Mouse (Mus musculus): ENCODE data around the gene Meis2. TPM values are rescaled to one million over a fixed set of nuclear protein-coding genes. Genes with fewer than 3 reads are reported as not detected.

Meis2 gene
- polyA plus RNA-seq, 1 experiment from 2014 or later = 52.8 TPM

GRCm38 (mm10) chr2:116047365-116047764 is 18.3 kb downstream of the Meis2 start:
- Histone ChIP-seq H3K4me2 (ENCODE audit: low read length) (peak overlapping the region; percentile 23; the same call in 1 of the 2 replicates), H3K9me3 (replicated peaks; ENCODE audit: low read length) (no peaks in the 10 kb centered on the region), H3K27ac (peak overlapping the region; percentile 42; the same call in 1 of the 2 replicates), H3K36me3 (ENCODE audit: insufficient read depth, low read length) (0 out of 2 replicates have a peak, but pooled peaks cover 8% of the 10 kb centered on the region), H3K4me1 (replicated peaks; ENCODE audit: insufficient read depth, low read length) (peaks cover 16% of the 10 kb centered on the region; the same call in 1 of the 2 replicates), H3K27me3 (ENCODE audit: insufficient read depth, low read length) (no peaks in the 10 kb centered on the region), H3K9ac (ENCODE audit: low read depth, low read length) (no peak overlapping the region), H3K4me3 (replicated peaks; ENCODE audit: low read depth, low read length) (no peak overlapping the region)
- no peak for TF ChIP-seq CTCF (IDR thresholded peaks at IDR 0.05; ENCODE audit: low read depth)
- no peak for ATAC-seq (replicated peaks; ENCODE audit: low FRiP score, low read depth)
- WGBS = 24% methylated on average over 8 of the region's 8 CpGs
- DNase-seq (ENCODE audit: low spot score) = peak; percentile 81

GRCm38 (mm10) chr2:116045048-116045447 is 20.6 kb downstream of the Meis2 start:
- H3K9me3 ChIP-seq (replicated peaks; ENCODE audit: low read length) = no peaks in the 10 kb centered on the region
- H3K27ac ChIP-seq = no peak overlapping the region
- 0 out of 2 replicates have a peak, but pooled peaks cover 11% of the 10 kb centered on the region for H3K4me1 ChIP-seq (replicated peaks; ENCODE audit: insufficient read depth, low read length)
- no peaks in the 10 kb centered on the region for H3K27me3 ChIP-seq (ENCODE audit: insufficient read depth, low read length)
- no peak overlapping the region for H3K4me2 ChIP-seq (ENCODE audit: low read length)
- H3K36me3 ChIP-seq (ENCODE audit: insufficient read depth, low read length) = 0 out of 2 replicates have a peak, but pooled peaks cover 6% of the 10 kb centered on the region
- no peak overlapping the region for H3K9ac ChIP-seq (ENCODE audit: low read depth, low read length)
- DNase-seq (ENCODE audit: low spot score) (peak; percentile 29), ATAC-seq (replicated peaks; ENCODE audit: low FRiP score, low read depth) (no peak)
- WGBS = 46% methylated on average over 7 of the region's 7 CpGs
- H3K4me3 ChIP-seq (replicated peaks; ENCODE audit: low read depth, low read length) = no peak overlapping the region
- no peak for TF ChIP-seq CTCF (IDR thresholded peaks at IDR 0.05; ENCODE audit: low read depth)

GRCm38 (mm10) chr2:116042934-116043698 is 22.5 kb downstream of the Meis2 start:
- no peak for ATAC-seq (replicated peaks; ENCODE audit: low FRiP score, low read depth)
- Histone ChIP-seq H3K27ac (no peak overlapping the region), H3K4me2 (ENCODE audit: low read length) (no peak overlapping the region), H3K4me1 (replicated peaks; ENCODE audit: insufficient read depth, low read length) (0 out of 2 replicates have a peak, but pooled peaks cover 11% of the 10 kb centered on the region), H3K36me3 (ENCODE audit: insufficient read depth, low read length) (peaks cover 12% of the 10 kb centered on the region; the same call in 1 of the 2 replicates), H3K9me3 (replicated peaks; ENCODE audit: low read length) (no peaks in the 10 kb centered on the region), H3K4me3 (replicated peaks; ENCODE audit: low read depth, low read length) (no peak overlapping the region), H3K9ac (ENCODE audit: low read depth, low read length) (no peak overlapping the region), H3K27me3 (ENCODE audit: insufficient read depth, low read length) (no peaks in the 10 kb centered on the region)
- no peak for DNase-seq (ENCODE audit: low spot score)
- WGBS = 70% methylated on average over 12 of the region's 12 CpGs
- no peak for TF ChIP-seq CTCF (IDR thresholded peaks at IDR 0.05; ENCODE audit: low read depth)

- no peak overlapping the region for H3K4me3 ChIP-seq (replicated peaks; ENCODE audit: low read depth, low read length)
- H3K9me3 ChIP-seq (replicated peaks; ENCODE audit: low read length) = no peaks in the 10 kb centered on the region
- no peak for TF ChIP-seq CTCF (IDR thresholded peaks at IDR 0.05; ENCODE audit: low read depth)
- H3K4me1 ChIP-seq (replicated peaks; ENCODE audit: insufficient read depth, low read length) = 0 out of 2 replicates have a peak, but pooled peaks cover 5% of the 10 kb centered on the region
- no peak overlapping the region for H3K9ac ChIP-seq (ENCODE audit: low read depth, low read length)
- H3K27me3 ChIP-seq (ENCODE audit: insufficient read depth, low read length) = no peaks in the 10 kb centered on the region
- no peak for ATAC-seq (replicated peaks; ENCODE audit: low FRiP score, low read depth)
- no peak overlapping the region for H3K27ac ChIP-seq
- WGBS = 59% methylated on average over 9 of the region's 9 CpGs
- no peak for DNase-seq (ENCODE audit: low spot score)
- H3K4me2 ChIP-seq (ENCODE audit: low read length) = no peak overlapping the region
- H3K36me3 ChIP-seq (ENCODE audit: insufficient read depth, low read length) = peaks cover 14% of the 10 kb centered on the region
Measured at GRCm38 (mm10) chr2:116042447-116042846, 23.2 kb downstream of the Meis2 start.

GRCm38 (mm10) chr2:116041683-116042262 is 23.9 kb downstream of the Meis2 start:
- H3K4me2 ChIP-seq (ENCODE audit: low read length) = no peak overlapping the region
- DNase-seq (ENCODE audit: low spot score) (no peak), ATAC-seq (replicated peaks; ENCODE audit: low FRiP score, low read depth) (no peak)
- no peak overlapping the region for H3K27ac ChIP-seq
- no peak for TF ChIP-seq CTCF (IDR thresholded peaks at IDR 0.05; ENCODE audit: low read depth)
- peaks cover 20% of the 10 kb centered on the region for H3K36me3 ChIP-seq (ENCODE audit: insufficient read depth, low read length)
- no peak overlapping the region for H3K4me3 ChIP-seq (replicated peaks; ENCODE audit: low read depth, low read length)
- no peak overlapping the region for H3K9ac ChIP-seq (ENCODE audit: low read depth, low read length)
- H3K4me1 ChIP-seq (replicated peaks; ENCODE audit: insufficient read depth, low read length) = no peaks in the 10 kb centered on the region
- no peaks in the 10 kb centered on the region for H3K9me3 ChIP-seq (replicated peaks; ENCODE audit: low read length)
- H3K27me3 ChIP-seq (ENCODE audit: insufficient read depth, low read length) = no peaks in the 10 kb centered on the region
- 88% methylated on average over 9 of the region's 9 CpGs for WGBS

- Histone ChIP-seq H3K36me3 (ENCODE audit: insufficient read depth, low read length) (peaks cover 18% of the 10 kb centered on the region), H3K9me3 (replicated peaks; ENCODE audit: low read length) (no peaks in the 10 kb centered on the region), H3K27me3 (ENCODE audit: insufficient read depth, low read length) (no peaks in the 10 kb centered on the region), H3K4me2 (ENCODE audit: low read length) (no peak overlapping the region), H3K4me1 (replicated peaks; ENCODE audit: insufficient read depth, low read length) (no peaks in the 10 kb centered on the region), H3K27ac (no peak overlapping the region), H3K9ac (ENCODE audit: low read depth, low read length) (no peak overlapping the region), H3K4me3 (replicated peaks; ENCODE audit: low read depth, low read length) (no peak overlapping the region)
- no peak for DNase-seq (ENCODE audit: low spot score)
- no peak for ATAC-seq (replicated peaks; ENCODE audit: low FRiP score, low read depth)
- 96% methylated on average over 5 of the region's 5 CpGs for WGBS
- TF ChIP-seq CTCF (IDR thresholded peaks at IDR 0.05; ENCODE audit: low read depth) = no peak
Measured at GRCm38 (mm10) chr2:116035345-116035744, 30.3 kb downstream of the Meis2 start.

All from kidney, postnatal 0 days (tissue).